Mouse (Mus musculus) thymus, adult 2 months (tissue): ENCODE measurements around the gene Col23a1.

Experiments
- CTCF ChIP-seq: fragments of 200-500 bp; IDR thresholded peaks from 2 replicates; pipeline ENCODE4 v1.5.1; 2012; ENCODE audit warnings: mild to moderate bottlenecking, control low read depth, low read length, moderate library complexity, borderline replicate concordance; ENCODE audit not compliant: control insufficient read depth, poor library complexity, insufficient read depth; ENCODE audit errors: extremely low read depth
- POLR2A ChIP-seq: fragments of 200-500 bp; IDR thresholded peaks from 2 replicates; pipeline ENCODE4 v1.6.1; 2012; ENCODE audit warnings: mild to moderate bottlenecking, low read length, control low read depth, moderate library complexity; ENCODE audit not compliant: control insufficient read depth, poor library complexity, insufficient read depth; ENCODE audit errors: extremely low read depth

GRCm38 (mm10) chr11:51620084-51620483, 330.4 kb downstream of the Col23a1 start:
- no peak for TF ChIP-seq POLR2A
- TF ChIP-seq CTCF, result no peak
